Mouse (Mus musculus): ENCODE results near the gene Usp40. TPM values are rescaled to one million over a fixed set of nuclear protein-coding genes. Genes with fewer than 3 reads are reported as not detected.

The Usp40 gene
- polyA plus RNA-seq (2015; fragmentation: Nextera tagmentation; extraction: Ambion mirVana) = 12.0 and 21.3 TPM in 2 replicates

DNA sequence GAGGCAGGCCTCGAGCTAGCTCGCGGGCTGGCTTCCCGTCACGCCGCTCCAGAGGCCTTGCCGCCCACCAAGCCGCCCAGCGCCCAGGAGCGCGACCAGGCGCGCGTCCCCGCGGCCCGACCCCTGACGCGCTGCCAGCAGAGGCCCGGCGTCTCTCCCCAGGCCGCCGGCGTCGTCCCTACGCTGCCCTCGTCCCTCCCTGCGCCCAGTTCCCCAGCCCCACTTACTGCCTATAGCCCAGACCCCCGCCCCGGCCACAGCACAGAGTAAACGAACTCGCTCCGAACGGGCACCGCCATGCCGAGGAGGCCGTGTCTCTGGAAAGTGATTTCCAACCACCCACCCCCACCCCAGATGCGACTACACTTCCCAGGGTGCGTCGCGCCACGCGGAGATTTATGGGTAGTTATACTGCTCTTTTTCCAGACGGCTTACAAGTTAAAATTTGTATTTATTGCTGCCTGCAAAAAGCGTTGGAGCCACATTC, at the start of gene Usp40:
Gene Usp40, minus strand, starts transcription at position 341 of the 487 bp plus-strand sequence.

DNA sequence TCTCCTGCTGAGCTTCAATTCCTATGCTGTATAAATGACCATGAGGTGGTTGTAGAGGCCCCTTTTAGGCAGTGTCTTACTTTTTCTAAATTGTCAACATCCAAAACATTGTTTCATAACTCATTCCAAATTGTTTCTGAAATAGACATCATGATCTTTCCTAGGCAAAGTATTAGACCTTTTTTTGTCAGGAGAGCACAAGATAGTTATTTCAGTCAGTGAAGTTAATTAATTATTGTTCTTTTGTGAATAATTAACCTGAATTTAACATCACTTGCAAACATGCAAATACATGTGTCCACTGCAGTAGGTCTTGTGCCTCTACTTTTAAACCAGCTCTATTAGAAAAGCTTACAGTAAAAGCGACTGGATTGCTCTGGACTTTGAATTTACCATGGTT, 46.7 kb upstream of the Usp40 start, which contains the start of gene Ugt1a10:
Gene Ugt1a10, plus strand, starts transcription at position 301 of the 400 bp plus-strand sequence.

Small RNAs within 50 kb of the gene (microRNA-seq; reads per million reads assigned to microRNA genes)
- not detected for gene Gm25198 (ENCODE audit: borderline replicate concordance, insufficient number of aligned reads)

Other genes starting within 250 kb of the Usp40 start
- 3.5 TPM in 2 replicates for gene Sag, start 204.9 kb downstream of the Usp40 start, polyA plus RNA-seq (2015; fragmentation: Nextera tagmentation; extraction: Ambion mirVana)
- 11.5 and 15.1 TPM in 2 replicates for gene Dgkd, start 155.3 kb downstream of the Usp40 start, polyA plus RNA-seq (2015; fragmentation: Nextera tagmentation; extraction: Ambion mirVana)
- not detected in 2 replicates for gene Ugt1a10, start 46.8 kb upstream of the Usp40 start, polyA plus RNA-seq (2015; fragmentation: Nextera tagmentation; extraction: Ambion mirVana)
- gene Ugt1a9, start 62.2 kb upstream of the Usp40 start, polyA plus RNA-seq (2015; fragmentation: Nextera tagmentation; extraction: Ambion mirVana) = 0.55 TPM in 1 of 2 replicates, not detected in the other
- not detected in 2 replicates for gene Ugt1a8, start 79.3 kb upstream of the Usp40 start, polyA plus RNA-seq (2015; fragmentation: Nextera tagmentation; extraction: Ambion mirVana)
- gene Ugt1a7c, start 86.5 kb upstream of the Usp40 start, polyA plus RNA-seq (2015; fragmentation: Nextera tagmentation; extraction: Ambion mirVana) = 5.8 and 6.3 TPM in 2 replicates
- 0.84 and 1.2 TPM in 2 replicates for gene Ugt1a6b, start 94.7 kb upstream of the Usp40 start, polyA plus RNA-seq (2015; fragmentation: Nextera tagmentation; extraction: Ambion mirVana)
- 6.8 and 7.1 TPM in 2 replicates for gene Ugt1a6a, start 126.3 kb upstream of the Usp40 start, polyA plus RNA-seq (2015; fragmentation: Nextera tagmentation; extraction: Ambion mirVana)
- 0.06 TPM in 1 of 2 replicates, not detected in the other for gene Ugt1a5, start 157.5 kb upstream of the Usp40 start, polyA plus RNA-seq (2015; fragmentation: Nextera tagmentation; extraction: Ambion mirVana)
- 0.38 and 0.66 TPM in 2 replicates for gene Ugt1a2, start 192.1 kb upstream of the Usp40 start, polyA plus RNA-seq (2015; fragmentation: Nextera tagmentation; extraction: Ambion mirVana)
- gene Dnajb3, start 197.2 kb upstream of the Usp40 start, polyA plus RNA-seq (2015; fragmentation: Nextera tagmentation; extraction: Ambion mirVana) = 7.8 TPM in 2 replicates
- gene Ugt1a1, start 203.4 kb upstream of the Usp40 start, polyA plus RNA-seq (2015; fragmentation: Nextera tagmentation; extraction: Ambion mirVana) = 8.8 and 15.0 TPM in 2 replicates
- 0.44 and 0.55 TPM in 2 replicates for gene Mroh2a, start 218.4 kb upstream of the Usp40 start, polyA plus RNA-seq (2015; fragmentation: Nextera tagmentation; extraction: Ambion mirVana)